18 mouse cellular contexts compared by ENCODE assay signal in the genomic region with DNA sequence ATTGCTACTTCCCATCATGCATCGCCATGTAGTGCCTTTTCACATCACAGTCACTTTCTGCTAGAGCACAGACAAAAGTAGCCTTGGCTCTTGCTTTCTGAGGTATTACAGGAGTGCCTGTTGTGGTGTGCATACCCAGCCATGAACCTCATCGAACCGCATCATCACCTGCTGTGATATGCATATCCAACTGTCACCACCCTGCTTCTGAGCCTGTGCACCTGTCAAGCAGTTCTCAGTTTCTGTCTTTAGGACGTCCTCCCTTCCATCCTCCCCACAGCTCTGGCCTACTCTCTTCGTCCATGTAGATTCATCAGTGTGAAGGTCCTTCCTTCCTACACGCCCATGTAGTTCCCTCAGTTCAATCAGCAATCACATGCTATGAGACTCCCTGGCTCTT. TPM values are rescaled to one million over a fixed set of nuclear protein-coding genes. Genes with fewer than 3 reads are reported as not detected.
DNase-seq lines count a peak whose midpoint lies in the region; ATAC-seq and TF ChIP-seq lines count a peak whose summit lies in the region.
"Had no signal": no experiment of that assay in that cellular context is flagged by ENCODE, and none has a peak within 500 bp of the region (broad histone marks: within the 10 kb centered on the region; RNA-seq: fewer than 3 reads in every experiment).

No protein-coding gene starts in this region.

- no peak overlapping the region for H3K27ac ChIP-seq in forebrain, embryonic 12.5 days
- H3K27ac ChIP-seq: embryonic facial prominence, embryonic 10.5 days; embryonic facial prominence, embryonic 12.5 days had no signal

- 95% methylated on average over 6 of the region's 6 CpGs for WGBS in forebrain, embryonic 12.5 days

- H3ac ChIP-seq in C2C12 (ENCODE audit: control insufficient read depth, insufficient read length, low read depth), result no peak overlapping the region
- no peak overlapping the region for H3ac ChIP-seq in myocyte (ENCODE audit: control insufficient read depth, insufficient read length)

- no peaks in the 10 kb centered on the region for H3K79me2 ChIP-seq in C2C12 (ENCODE audit: control insufficient read depth, insufficient read depth)
- H3K79me2 ChIP-seq in myocyte (ENCODE audit: control insufficient read depth, insufficient read depth), result no peaks in the 10 kb centered on the region

- H3K27me3 ChIP-seq in C2C12 (ENCODE audit: control insufficient read depth, insufficient read depth, insufficient read length) (no peaks in the 10 kb centered on the region), myocyte (ENCODE audit: control insufficient read depth, insufficient read depth, insufficient read length) (no peaks in the 10 kb centered on the region)
- H3K27me3 ChIP-seq in forebrain, embryonic 12.5 days, result no peaks in the 10 kb centered on the region
- H3K27me3 ChIP-seq: embryonic facial prominence, embryonic 12.5 days had no signal

- no peaks in the 10 kb centered on the region for H3K36me3 ChIP-seq in C2C12 (ENCODE audit: control insufficient read depth, insufficient read depth)
- no peaks in the 10 kb centered on the region for H3K36me3 ChIP-seq in myocyte (ENCODE audit: control insufficient read depth, insufficient read depth)
- peaks cover 62% of the 10 kb centered on the region for H3K36me3 ChIP-seq in forebrain, embryonic 12.5 days (replicated peaks)

- no peak for TF ChIP-seq POLR2A in myocyte (IDR thresholded peaks at IDR 0.05; ENCODE audit: insufficient read length, low read depth)

- H3K9me3 ChIP-seq in forebrain, embryonic 12.5 days, result no peaks in the 10 kb centered on the region
- H3K9me3 ChIP-seq: embryonic facial prominence, embryonic 10.5 days; embryonic facial prominence, embryonic 12.5 days had no signal

- TF ChIP-seq CTCF in C2C12 (IDR thresholded peaks at IDR 0.05; ENCODE audit: control insufficient read depth, insufficient read depth, insufficient read length), result no peak

- H3K4me2 ChIP-seq in myocyte (ENCODE audit: low read depth), result no peak overlapping the region
- H3K4me2 ChIP-seq in forebrain, embryonic 12.5 days, result no peak overlapping the region
- H3K4me2 ChIP-seq: embryonic facial prominence, embryonic 12.5 days had no signal

- H3K4me3 ChIP-seq in C2C12 (ENCODE audit: insufficient read depth, poor library complexity, severe bottlenecking), result no peak overlapping the region
- H3K4me3 ChIP-seq in myocyte, result no peak overlapping the region
- no peak overlapping the region for H3K4me3 ChIP-seq in forebrain, embryonic 12.5 days (replicated peaks)
- H3K4me3 ChIP-seq: embryonic facial prominence, embryonic 10.5 days; embryonic facial prominence, embryonic 12.5 days had no signal

- H3K4me1 ChIP-seq in forebrain, embryonic 12.5 days, result peaks cover 10% of the 10 kb centered on the region
- H3K4me1 ChIP-seq: embryonic facial prominence, embryonic 12.5 days had no signal

- DNase-seq in A20 (ENCODE audit: low read depth, low spot score), result peak; percentile 47
- no peak for DNase-seq in lung, adult 18-20 months
- no peak for DNase-seq in cerebellum, adult 9-11 months
- DNase-seq: adrenal gland, adult 2 months; adrenal gland, postnatal 10 days; adrenal gland, postnatal 25 days; B cell, adult 2 months; cerebellum, adult 11 months; cerebellum, adult 18-20 months; cerebellum, adult 8-10 months; cerebellum, postnatal 25 days had no signal

- no peaks in the 10 kb centered on the region for H3K79me3 ChIP-seq in C2C12 (ENCODE audit: low read depth)

- no peak overlapping the region for H3K9ac ChIP-seq in forebrain, embryonic 12.5 days
- H3K9ac ChIP-seq: embryonic facial prominence, embryonic 12.5 days had no signal

- ATAC-seq in forebrain, embryonic 12.5 days (ENCODE audit: low FRiP score), result no peak
- ATAC-seq: forebrain, embryonic 14.5 days; forebrain, embryonic 16.5 days had no signal

TF ChIP-seq in C2C12, 6 proteins besides CTCF, POLR2A, EP300 and RAD21:
- peak; percentile 86 for TF ChIP-seq MYOD1 (IDR thresholded peaks at IDR 0.05; ENCODE audit: control insufficient read depth, insufficient read length, low read depth)
- TF ChIP-seq FOSL1 (IDR thresholded peaks at IDR 0.05; ENCODE audit: insufficient read depth, low read length, poor library complexity, severe bottlenecking), result no peak

TF ChIP-seq in myocyte, 11 proteins besides CTCF, POLR2A, EP300 and RAD21:
- peak; percentile 40 to 99 (median 94) for TF ChIP-seq MYOD1 (IDR thresholded peaks at IDR 0.05; ENCODE audit: control insufficient read depth in 1 of 3, insufficient read length in 2 of 3, low read depth in 2 of 3)
- TF ChIP-seq CEBPB (IDR thresholded peaks at IDR 0.05; ENCODE audit: insufficient read depth, poor library complexity, severe bottlenecking), result no peak
- TF ChIP-seq TCF12 (IDR thresholded peaks at IDR 0.05; ENCODE audit: insufficient read depth, poor library complexity, severe bottlenecking), result peak; percentile 37
- TF ChIP-seq MYOG (IDR thresholded peaks at IDR 0.05; ENCODE audit: control insufficient read depth in 1 of 3, insufficient read depth in 1 of 3, insufficient read length in 2 of 3, low read depth in 2 of 3), result peak; percentile 24 to 82 (median 71)
- TF ChIP-seq TCF3 (IDR thresholded peaks at IDR 0.05; ENCODE audit: insufficient read length, low read depth), result peak; percentile 74
- TF ChIP-seq E2F4 (IDR thresholded peaks at IDR 0.05; ENCODE audit: insufficient read depth), result no peak

RNA-seq across cellular contexts. Expression of a gene that starts 34.4 kb away (rescaled TPM):
- polyA plus RNA-seq in C2C12 (2012; fragmentation: generic; extraction: Trizol) (102 TPM), myocyte (2012; fragmentation: generic; extraction: Trizol) (28.1 TPM)
- polyA plus RNA-seq in forebrain, embryonic 12.5 days (2016; fragmentation: Nextera tagmentation; extraction: Ambion mirVana), result 36.7 and 43.0 TPM in 2 replicates

RNA-seq across cellular contexts. Expression of a gene that starts 39.2 kb away (rescaled TPM):
- 6.5 TPM for polyA plus RNA-seq in C2C12 (2012; fragmentation: generic; extraction: Trizol)
- polyA plus RNA-seq in myocyte (2012; fragmentation: generic; extraction: Trizol), result 8.6 TPM
- polyA plus RNA-seq in forebrain, embryonic 12.5 days (2016; fragmentation: Nextera tagmentation; extraction: Ambion mirVana), result 35.5 and 38.4 TPM in 2 replicates

RNA-seq across cellular contexts. Expression of a gene that starts 39.3 kb away (rescaled TPM):
- polyA plus RNA-seq in C2C12 (2012; fragmentation: generic; extraction: Trizol) (17.2 TPM), myocyte (2012; fragmentation: generic; extraction: Trizol) (15.7 TPM)
- 32.7 and 35.9 TPM in 2 replicates for polyA plus RNA-seq in forebrain, embryonic 12.5 days (2016; fragmentation: Nextera tagmentation; extraction: Ambion mirVana)
